Mouse (Mus musculus): ENCODE results near the gene Aknad1. TPM values are rescaled to one million over a fixed set of nuclear protein-coding genes. Genes with fewer than 3 reads are reported as not detected.

Gene Aknad1
- polyA plus RNA-seq, 1 experiment: not detected

- H3K27ac ChIP-seq (ENCODE audit: insufficient read depth, low read depth, low read length): no peak overlapping the region
- no peaks in the 10 kb centered on the region for H3K27me3 ChIP-seq (ENCODE audit: control insufficient read depth, insufficient read depth, low read length)
- no peak overlapping the region for H3K4me3 ChIP-seq (ENCODE audit: low read depth, low read length)
- no peak for TF ChIP-seq CTCF (IDR thresholded peaks at IDR 0.05; ENCODE audit: extremely low read depth, insufficient read length, insufficient replicate concordance, low read depth, low read length)
- no peak for TF ChIP-seq POLR2A (IDR thresholded peaks at IDR 0.05; ENCODE audit: low read depth, low read length)
- peaks cover 27% of the 10 kb centered on the region for H3K4me1 ChIP-seq (ENCODE audit: control insufficient read depth, insufficient read depth, insufficient read length, low read length)
- no peaks in the 10 kb centered on the region for H3K36me3 ChIP-seq (ENCODE audit: control insufficient read depth, insufficient read depth, low read length)
- WGBS: 63% methylated on average over 10 of the region's 10 CpGs
Measured at GRCm38 (mm10) chr3:108767416-108767815, 28.0 kb downstream of the Aknad1 start.

GRCm38 (mm10) chr3:108769547-108769946, 30.1 kb downstream of the Aknad1 start:
- Histone ChIP-seq H3K36me3 (ENCODE audit: control insufficient read depth, insufficient read depth, low read length) (no peaks in the 10 kb centered on the region), H3K4me1 (ENCODE audit: control insufficient read depth, insufficient read depth, insufficient read length, low read length) (peaks cover 27% of the 10 kb centered on the region), H3K4me3 (ENCODE audit: low read depth, low read length) (no peak overlapping the region), H3K27ac (ENCODE audit: insufficient read depth, low read depth, low read length) (peak overlapping the region; percentile 68), H3K27me3 (ENCODE audit: control insufficient read depth, insufficient read depth, low read length) (no peaks in the 10 kb centered on the region)
- 0 out of 2 replicates have a peak, but pooled peaks have one; percentile 38 for TF ChIP-seq POLR2A (IDR thresholded peaks at IDR 0.05; ENCODE audit: low read depth, low read length)
- TF ChIP-seq CTCF (IDR thresholded peaks at IDR 0.05; ENCODE audit: extremely low read depth, insufficient read length, insufficient replicate concordance, low read depth, low read length): no peak
- 29% methylated on average over 6 of the region's 6 CpGs for WGBS

DNA sequence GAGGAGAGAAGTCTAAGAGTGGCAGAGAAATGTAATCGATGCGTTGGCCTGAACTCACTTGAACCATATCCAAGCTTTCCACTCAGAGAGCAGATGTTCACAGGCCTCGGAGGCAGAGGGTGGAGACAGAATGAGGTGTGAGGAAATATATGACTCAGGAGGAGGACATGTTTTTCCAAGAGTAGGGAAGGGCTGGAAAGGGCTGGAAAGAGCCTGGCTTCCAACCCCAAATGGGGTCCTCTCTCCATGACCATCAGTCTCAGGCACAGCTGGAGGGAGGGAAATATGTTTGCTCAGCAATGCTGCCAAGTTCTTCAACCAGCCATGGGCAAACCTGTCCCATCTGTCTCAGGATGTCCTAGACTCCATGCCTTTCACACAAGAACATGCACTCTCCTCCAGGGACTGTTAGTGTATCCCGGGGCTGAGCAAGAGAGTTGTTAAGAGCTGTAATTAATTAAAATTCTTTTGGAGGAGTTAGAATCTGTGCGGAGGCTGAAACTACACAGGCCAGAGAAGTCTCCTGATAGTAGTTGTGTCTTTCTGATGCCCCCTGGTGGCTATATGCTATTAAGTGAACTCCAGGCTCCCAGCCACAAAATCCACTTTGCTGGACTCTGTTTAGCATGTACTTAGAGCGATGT, 31.4 kb downstream of the Aknad1 start:
- 6% methylated on average over 6 of the region's 6 CpGs for WGBS
- H3K4me1 ChIP-seq (ENCODE audit: control insufficient read depth, insufficient read depth, insufficient read length, low read length): peaks cover 18% of the 10 kb centered on the region; the same call in 1 of the 2 replicates
- H3K36me3 ChIP-seq (ENCODE audit: control insufficient read depth, insufficient read depth, low read length): no peaks in the 10 kb centered on the region
- TF ChIP-seq CTCF (IDR thresholded peaks at IDR 0.05; ENCODE audit: extremely low read depth, insufficient read length, insufficient replicate concordance, low read depth, low read length) (no peak), POLR2A (IDR thresholded peaks at IDR 0.05; ENCODE audit: low read depth, low read length) (no peak)
- no peak overlapping the region for H3K4me3 ChIP-seq (ENCODE audit: low read depth, low read length)
- H3K27me3 ChIP-seq (ENCODE audit: control insufficient read depth, insufficient read depth, low read length): no peaks in the 10 kb centered on the region
- H3K27ac ChIP-seq (ENCODE audit: insufficient read depth, low read depth, low read length): peak overlapping the region; percentile 89

DNA sequence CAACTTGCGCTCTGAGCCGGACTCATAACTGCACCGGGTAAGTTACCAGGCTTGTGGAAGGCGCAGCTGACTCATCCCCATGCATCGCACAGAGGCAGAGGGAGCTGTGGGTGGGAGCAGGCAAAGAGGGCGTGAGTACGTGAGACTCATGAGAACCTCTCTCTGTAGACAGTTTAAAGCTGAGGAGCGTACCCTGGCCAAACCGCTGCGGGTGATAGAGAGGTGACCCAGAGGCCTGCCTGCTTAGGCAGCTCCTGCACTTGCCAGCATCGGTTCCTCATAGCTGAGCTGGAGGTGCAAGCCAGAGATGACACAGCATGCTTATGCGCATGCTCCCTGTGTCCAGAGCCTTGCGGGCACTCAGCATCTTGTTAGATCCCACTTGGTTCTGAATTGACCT, 32.8 kb downstream of the Aknad1 start:
- H3K27me3 ChIP-seq (ENCODE audit: control insufficient read depth, insufficient read depth, low read length): no peaks in the 10 kb centered on the region
- WGBS: 91% methylated on average over 13 of the region's 13 CpGs
- peaks cover 18% of the 10 kb centered on the region; the same call in 1 of the 2 replicates for H3K4me1 ChIP-seq (ENCODE audit: control insufficient read depth, insufficient read depth, insufficient read length, low read length)
- no peak overlapping the region for H3K4me3 ChIP-seq (ENCODE audit: low read depth, low read length)
- TF ChIP-seq CTCF (IDR thresholded peaks at IDR 0.05; ENCODE audit: extremely low read depth, insufficient read length, insufficient replicate concordance, low read depth, low read length) (no peak), POLR2A (IDR thresholded peaks at IDR 0.05; ENCODE audit: low read depth, low read length) (no peak)
- H3K36me3 ChIP-seq (ENCODE audit: control insufficient read depth, insufficient read depth, low read length): no peaks in the 10 kb centered on the region
- H3K27ac ChIP-seq (ENCODE audit: insufficient read depth, low read depth, low read length): no peak overlapping the region

- WGBS: 78% methylated on average over 3 of the region's 3 CpGs
- TF ChIP-seq CTCF (IDR thresholded peaks at IDR 0.05; ENCODE audit: extremely low read depth, insufficient read length, insufficient replicate concordance, low read depth, low read length): peak; percentile 26; the same call in 1 of the 2 replicates
- TF ChIP-seq POLR2A (IDR thresholded peaks at IDR 0.05; ENCODE audit: low read depth, low read length): no peak
- H3K27ac ChIP-seq (ENCODE audit: insufficient read depth, low read depth, low read length): no peak overlapping the region
Measured at GRCm38 (mm10) chr3:108772811-108773210, 33.4 kb downstream of the Aknad1 start.

DNA sequence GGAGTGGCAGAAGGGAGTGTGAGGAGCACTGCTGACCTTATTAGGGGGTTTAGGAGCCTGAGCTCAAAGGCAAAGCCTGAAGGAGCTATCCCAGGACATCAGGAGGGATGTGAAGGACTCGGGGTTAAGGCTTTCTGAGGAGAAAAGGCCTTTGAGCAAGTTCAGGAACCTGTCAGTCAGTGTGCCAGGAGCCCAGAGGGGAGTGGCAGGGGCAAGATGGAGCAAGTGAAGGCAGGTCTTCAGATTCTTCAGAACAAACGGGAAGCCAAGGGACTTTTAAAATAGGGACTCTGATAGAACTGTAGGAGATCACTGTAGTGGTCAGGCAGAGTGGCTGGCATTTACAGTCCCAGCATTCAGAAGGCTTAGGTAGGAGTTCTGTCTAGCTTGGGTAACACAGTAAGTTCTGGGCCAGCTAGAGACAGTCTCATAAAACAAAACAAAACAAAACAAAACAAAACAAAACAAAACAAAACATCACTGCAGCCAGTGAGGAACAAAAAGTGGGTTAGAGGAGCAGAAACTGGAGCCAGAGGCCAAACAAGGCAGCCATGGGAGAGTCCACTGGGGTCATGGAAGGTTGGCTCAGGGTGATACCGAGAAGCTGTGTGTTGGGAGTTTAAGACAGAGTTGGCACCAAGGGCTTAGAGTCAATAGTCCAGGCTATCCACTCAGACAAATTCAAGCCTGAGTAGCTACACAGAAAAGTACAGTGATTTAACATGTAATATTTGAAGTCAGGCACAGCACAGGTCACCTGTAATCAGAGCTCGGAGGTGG, 39.5 kb downstream of the Aknad1 start:
- no peaks in the 10 kb centered on the region for H3K36me3 ChIP-seq (ENCODE audit: control insufficient read depth, insufficient read depth, low read length)
- WGBS: 69% methylated on average over 4 of the region's 4 CpGs
- TF ChIP-seq CTCF (IDR thresholded peaks at IDR 0.05; ENCODE audit: extremely low read depth, insufficient read length, insufficient replicate concordance, low read depth, low read length): no peak
- no peak overlapping the region for H3K4me3 ChIP-seq (ENCODE audit: low read depth, low read length)
- no peaks in the 10 kb centered on the region for H3K27me3 ChIP-seq (ENCODE audit: control insufficient read depth, insufficient read depth, low read length)
- no peak overlapping the region for H3K27ac ChIP-seq (ENCODE audit: insufficient read depth, low read depth, low read length)
- H3K4me1 ChIP-seq (ENCODE audit: control insufficient read depth, insufficient read depth, insufficient read length, low read length): no peaks in the 10 kb centered on the region

More at GRCm38 (mm10) chr3:108772811-108773210, 33.4 kb downstream of the Aknad1 start:
- peaks cover 18% of the 10 kb centered on the region; the same call in 1 of the 2 replicates for H3K4me1 ChIP-seq (ENCODE audit: control insufficient read depth, insufficient read depth, insufficient read length, low read length)
- H3K27me3 ChIP-seq (ENCODE audit: control insufficient read depth, insufficient read depth, low read length): no peaks in the 10 kb centered on the region
- H3K36me3 ChIP-seq (ENCODE audit: control insufficient read depth, insufficient read depth, low read length): no peaks in the 10 kb centered on the region
- no peak overlapping the region for H3K4me3 ChIP-seq (ENCODE audit: low read depth, low read length)

DNA sequence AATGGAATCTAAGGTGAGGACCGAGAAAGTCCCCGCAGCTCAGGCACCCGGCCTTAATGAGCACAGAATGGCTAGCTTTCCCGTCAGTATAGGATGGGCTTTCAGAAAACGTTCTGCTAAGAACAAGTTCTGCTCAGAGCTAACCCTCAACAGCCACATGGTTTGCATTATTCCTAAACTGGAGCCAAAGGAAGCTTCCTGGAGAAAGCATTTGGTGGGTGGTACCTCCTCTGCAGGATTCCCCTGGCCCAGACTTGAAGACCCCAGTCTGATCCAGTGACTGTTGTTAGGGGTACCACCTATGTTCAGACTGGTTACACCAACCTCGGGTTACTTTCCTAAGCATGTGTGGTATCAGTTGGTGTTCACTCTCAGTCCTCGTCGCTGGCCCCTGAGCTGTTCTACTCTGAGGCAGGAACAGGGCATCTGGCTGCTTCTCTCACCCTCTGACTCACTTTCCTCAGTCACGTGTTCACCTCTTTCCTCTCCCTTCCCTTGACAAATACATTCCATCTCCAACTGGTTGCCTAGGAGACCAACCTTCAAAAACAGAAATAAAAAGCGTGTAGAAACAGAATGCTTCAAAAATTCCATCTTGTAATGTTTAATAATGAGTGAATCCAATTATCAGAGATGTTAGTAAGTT, 41.9 kb downstream of the Aknad1 start:
- H3K27me3 ChIP-seq (ENCODE audit: control insufficient read depth, insufficient read depth, low read length): no peaks in the 10 kb centered on the region
- WGBS: 67% methylated on average over 10 of the region's 10 CpGs
- H3K36me3 ChIP-seq (ENCODE audit: control insufficient read depth, insufficient read depth, low read length): no peaks in the 10 kb centered on the region
- H3K4me3 ChIP-seq (ENCODE audit: low read depth, low read length): no peak overlapping the region
- no peak overlapping the region for H3K27ac ChIP-seq (ENCODE audit: insufficient read depth, low read depth, low read length)
- TF ChIP-seq CTCF (IDR thresholded peaks at IDR 0.05; ENCODE audit: extremely low read depth, insufficient read length, insufficient replicate concordance, low read depth, low read length) (no peak), POLR2A (IDR thresholded peaks at IDR 0.05; ENCODE audit: low read depth, low read length) (no peak)
- no peaks in the 10 kb centered on the region for H3K4me1 ChIP-seq (ENCODE audit: control insufficient read depth, insufficient read depth, insufficient read length, low read length)
